Comparison of ENCODE assay signal across 20 mouse cellular contexts in genomic region chr3:79864824-79865223, GRCm38 (mm10). TPM values are rescaled to one million over a fixed set of nuclear protein-coding genes. Genes with fewer than 3 reads are reported as not detected.
A peak's percentile ranks its signal among the peaks of the same experiment; 100 is the strongest.
DNase-seq lines count a peak whose midpoint lies in the region; ATAC-seq and TF ChIP-seq lines count a peak whose summit lies in the region.
"Had no signal": no experiment of that assay in that cellular context is flagged by ENCODE, and none has a peak within 500 bp of the region (broad histone marks: within the 10 kb centered on the region; RNA-seq: fewer than 3 reads in every experiment).

No protein-coding gene starts in this region.

- H3K36me3 ChIP-seq in testis, adult 2 months (ENCODE audit: control insufficient read depth, insufficient read depth, low read length): no peaks in the 10 kb centered on the region
- H3K36me3 ChIP-seq: heart, embryonic 15.5 days; hindbrain, embryonic 12.5 days; limb, embryonic 12.5 days; liver, embryonic 15.5 days had no signal

- H3K4me3 ChIP-seq in testis, adult 2 months (ENCODE audit: control insufficient read depth, low read depth, low read length): no peak overlapping the region
- H3K4me3 ChIP-seq: heart, embryonic 15.5 days; hindbrain, embryonic 12.5 days; limb, embryonic 12.5 days; liver, embryonic 15.5 days had no signal

- H3K27ac ChIP-seq in testis, adult 2 months (ENCODE audit: control insufficient read depth, insufficient read depth, low read depth, low read length): peak overlapping the region; percentile 42; the same call in 1 of the 2 replicates
- H3K27ac ChIP-seq: heart, embryonic 15.5 days; hindbrain, embryonic 12.5 days; limb, embryonic 12.5 days; liver, embryonic 15.5 days; stomach, postnatal 0 days had no signal

- TF ChIP-seq POLR2A in testis, adult 2 months (IDR thresholded peaks at IDR 0.05; ENCODE audit: control insufficient read depth, low read depth, low read length): no peak

- H3K27me3 ChIP-seq in testis, adult 2 months (ENCODE audit: control insufficient read depth, insufficient read depth, low read length): no peaks in the 10 kb centered on the region
- H3K27me3 ChIP-seq: heart, embryonic 15.5 days; hindbrain, embryonic 12.5 days; limb, embryonic 12.5 days; liver, embryonic 15.5 days had no signal

- peak; percentile 86 to 87 for ATAC-seq in hematopoietic stem cell, adult 5-6 weeks (replicated peaks in 1 of 2; ENCODE audit: insufficient read depth in 1 of 2, low FRiP score in 2 of 2, low TSS enrichment in 1 of 2, low read depth in 1 of 2, poor library complexity in 2 of 2, severe bottlenecking in 2 of 2)
- ATAC-seq: CD4-positive, CD25-positive, alpha-beta regulatory T cell, adult 4 months had no signal

- H3K4me1 ChIP-seq in testis, adult 2 months (ENCODE audit: control insufficient read depth, insufficient read depth, low read length): no peaks in the 10 kb centered on the region
- H3K4me1 ChIP-seq: heart, embryonic 15.5 days; limb, embryonic 12.5 days; liver, embryonic 15.5 days had no signal

- peak; percentile 83 for DNase-seq in heart, adult 11 months
- no peak for DNase-seq in heart, adult 18-20 months
- no peak for DNase-seq in testis, postnatal 10 days (ENCODE audit: low spot score)
- DNase-seq in lung, adult 18-20 months: no peak
- no peak for DNase-seq in cerebellum, adult 9-10 months
- DNase-seq: cerebellum, adult 18-20 months; embryo, embryonic 11 days; gastrocnemius, postnatal 36 days; lung, postnatal 14 days; right cerebral cortex, adult 18-20 months; spleen, adult 18-20 months; thymus, postnatal 4 days had no signal

- TF ChIP-seq CTCF in testis, adult 2 months (IDR thresholded peaks at IDR 0.05; ENCODE audit: control insufficient read depth, insufficient read depth, insufficient replicate concordance, low read depth, low read length): no peak

RNA-seq across cellular contexts. Expression of gene Tmem144, which starts 12.3 kb away (rescaled TPM):
- 10 to 100 TPM; 16.4 to 18.8 TPM for total RNA-seq in heart, adult 18-20 months (2021)
- 463 and 494 TPM in 2 replicates for polyA plus RNA-seq in testis, adult 2 months (2012; rRNA removed)
- 0.75 and 1.5 TPM in 2 replicates for total RNA-seq in hematopoietic stem cell, adult 5-6 weeks (2017)
- polyA plus RNA-seq: CD4-positive, CD25-positive, alpha-beta regulatory T cell, adult 4 months had no signal

RNA-seq across cellular contexts. Expression of gene Fam198b, which starts 19.5 kb away (rescaled TPM):
- 10 to 100 TPM in 1 of 2 experiments, 1 to 10 TPM in 1; 8.6 to 11.9 TPM for total RNA-seq in heart, adult 18-20 months (2021)
- polyA plus RNA-seq in testis, adult 2 months (2012; rRNA removed): 3.7 and 4.0 TPM in 2 replicates
- 1.1 and 1.4 TPM in 2 replicates for total RNA-seq in hematopoietic stem cell, adult 5-6 weeks (2017)
- polyA plus RNA-seq: CD4-positive, CD25-positive, alpha-beta regulatory T cell, adult 4 months had no signal
